In genomic region chr2:6444015-6444414, GRCm38 (mm10) we compare ENCODE assay signal across 21 mouse cellular contexts.
A peak's percentile ranks its signal among the peaks of the same experiment; 100 is the strongest.
DNase-seq lines count a peak whose midpoint lies in the region; ATAC-seq and TF ChIP-seq lines count a peak whose summit lies in the region.
"Had no signal": no experiment of that assay in that cellular context is flagged by ENCODE, and none has a peak within 500 bp of the region (broad histone marks: within the 10 kb centered on the region; RNA-seq: fewer than 3 reads in every experiment).

No protein-coding gene starts in this region.

- peak overlapping the region; percentile 33; the same call in 1 of the 2 replicates for H3K9ac ChIP-seq in liver, embryonic 12.5 days
- no peak overlapping the region for H3K9ac ChIP-seq in liver, postnatal 0 days (replicated peaks)
- H3K9ac ChIP-seq in liver, embryonic 13.5 days = no peak overlapping the region
- no peak overlapping the region for H3K9ac ChIP-seq in intestine, embryonic 16.5 days (ENCODE audit: low read depth, low read length)
- H3K9ac ChIP-seq: embryonic facial prominence, embryonic 12.5 days; forebrain, embryonic 13.5 days; forebrain, embryonic 15.5 days; forebrain, postnatal 0 days had no signal

- WGBS in liver, embryonic 12.5 days (ENCODE audit: insufficient replicate concordance) = 79% methylated on average over 4 of the region's 4 CpGs
- WGBS in liver, postnatal 0 days (ENCODE audit: insufficient replicate concordance) = 84% methylated on average over 4 of the region's 4 CpGs
- whole genome bisulfite sequencing in liver, embryonic 13.5 days (ENCODE audit: insufficient replicate concordance) = 66% methylated on average over 4 of the region's 4 CpGs
- WGBS in intestine, embryonic 16.5 days = 98% methylated on average over 4 of the region's 4 CpGs

- H3K9me3 ChIP-seq in liver, embryonic 12.5 days (replicated peaks) = no peaks in the 10 kb centered on the region
- no peaks in the 10 kb centered on the region for H3K9me3 ChIP-seq in liver, postnatal 0 days (ENCODE audit: low read length)
- no peaks in the 10 kb centered on the region for H3K9me3 ChIP-seq in liver, embryonic 13.5 days (replicated peaks)
- H3K9me3 ChIP-seq in intestine, embryonic 16.5 days (ENCODE audit: control insufficient read depth, low read length) = no peaks in the 10 kb centered on the region
- H3K9me3 ChIP-seq: embryonic facial prominence, embryonic 10.5 days; embryonic facial prominence, embryonic 12.5 days; forebrain, embryonic 13.5 days; forebrain, embryonic 15.5 days; G1E had no signal

- no peak for TF ChIP-seq CTCF in liver, postnatal 0 days (IDR thresholded peaks at IDR 0.05; ENCODE audit: low read depth)

- H3K4me1 ChIP-seq in liver, embryonic 12.5 days = peaks cover 50% of the 10 kb centered on the region
- peaks cover 8% of the 10 kb centered on the region for H3K4me1 ChIP-seq in liver, postnatal 0 days (ENCODE audit: insufficient read depth)
- peaks cover 56% of the 10 kb centered on the region for H3K4me1 ChIP-seq in liver, embryonic 13.5 days (replicated peaks)
- no peaks in the 10 kb centered on the region for H3K4me1 ChIP-seq in intestine, embryonic 16.5 days (ENCODE audit: control insufficient read depth, insufficient read depth, low read length)
- H3K4me1 ChIP-seq: embryonic facial prominence, embryonic 10.5 days; embryonic facial prominence, embryonic 12.5 days; forebrain, embryonic 13.5 days; forebrain, embryonic 15.5 days had no signal

- peaks cover 32% of the 10 kb centered on the region for H3K36me3 ChIP-seq in liver, embryonic 12.5 days
- H3K36me3 ChIP-seq in liver, postnatal 0 days (replicated peaks; ENCODE audit: insufficient read depth, low read length) = peaks cover 22% of the 10 kb centered on the region
- peaks cover 23% of the 10 kb centered on the region for H3K36me3 ChIP-seq in liver, embryonic 13.5 days
- peaks cover 11% of the 10 kb centered on the region; the same call in 1 of the 2 replicates for H3K36me3 ChIP-seq in intestine, embryonic 16.5 days (ENCODE audit: control insufficient read depth, insufficient read depth, low read length)

- peak overlapping the region; percentile 89 for H3K27ac ChIP-seq in liver, embryonic 12.5 days
- no peak overlapping the region for H3K27ac ChIP-seq in liver, postnatal 0 days (ENCODE audit: low read depth)
- H3K27ac ChIP-seq in liver, embryonic 13.5 days = peak overlapping the region; percentile 85
- no peak overlapping the region for H3K27ac ChIP-seq in intestine, embryonic 16.5 days (ENCODE audit: low read length)
- H3K27ac ChIP-seq: embryonic facial prominence, embryonic 10.5 days; embryonic facial prominence, embryonic 12.5 days; forebrain, embryonic 13.5 days; forebrain, embryonic 15.5 days had no signal

- no peak for DNase-seq in liver, postnatal 0 days
- DNase-seq in liver, embryonic 13.5 days = no peak
- no peak for DNase-seq in lung, postnatal 25 days (ENCODE audit: low spot score)
- DNase-seq: adrenal gland, adult 8-10 months; adrenal gland, postnatal 14 days; adrenal gland, postnatal 36 days; cerebellum, adult 11-12 months; cerebellum, adult 2 months; cerebellum, adult 9-10 months; cerebellum, postnatal 10 days; cerebellum, postnatal 25 days; forebrain, postnatal 0 days had no signal

- no peaks in the 10 kb centered on the region for H3K27me3 ChIP-seq in liver, embryonic 12.5 days (replicated peaks)
- H3K27me3 ChIP-seq in liver, postnatal 0 days (ENCODE audit: insufficient read depth, low read length) = no peaks in the 10 kb centered on the region
- no peaks in the 10 kb centered on the region for H3K27me3 ChIP-seq in liver, embryonic 13.5 days
- no peaks in the 10 kb centered on the region for H3K27me3 ChIP-seq in intestine, embryonic 16.5 days (replicated peaks; ENCODE audit: control insufficient read depth, insufficient read depth, low read length)
- H3K27me3 ChIP-seq: embryonic facial prominence, embryonic 12.5 days; forebrain, embryonic 13.5 days; forebrain, embryonic 15.5 days; Patski had no signal

- no peak for TF ChIP-seq EP300 in liver, postnatal 0 days (IDR thresholded peaks at IDR 0.05; ENCODE audit: low read depth)

- H3K4me3 ChIP-seq in liver, embryonic 12.5 days = no peak overlapping the region
- no peak overlapping the region for H3K4me3 ChIP-seq in liver, postnatal 0 days (ENCODE audit: low read depth, low read length)
- H3K4me3 ChIP-seq in liver, embryonic 13.5 days (replicated peaks) = no peak overlapping the region
- H3K4me3 ChIP-seq in intestine, embryonic 16.5 days (ENCODE audit: low read length) = no peak overlapping the region
- H3K4me3 ChIP-seq: embryonic facial prominence, embryonic 10.5 days; embryonic facial prominence, embryonic 12.5 days; forebrain, embryonic 13.5 days; forebrain, embryonic 15.5 days had no signal

- H3K4me2 ChIP-seq in liver, embryonic 12.5 days = peak overlapping the region; percentile 69
- H3K4me2 ChIP-seq in liver, postnatal 0 days (ENCODE audit: low read depth, low read length) = no peak overlapping the region
- peak overlapping the region; percentile 60 for H3K4me2 ChIP-seq in liver, embryonic 13.5 days
- no peak overlapping the region for H3K4me2 ChIP-seq in intestine, embryonic 16.5 days (ENCODE audit: low read depth, low read length)
- H3K4me2 ChIP-seq: embryonic facial prominence, embryonic 12.5 days; forebrain, embryonic 13.5 days; forebrain, embryonic 15.5 days had no signal

- ATAC-seq in liver, embryonic 12.5 days = no peak
- no peak for ATAC-seq in liver, postnatal 0 days
- ATAC-seq in liver, embryonic 13.5 days (ENCODE audit: low read depth) = no peak
- ATAC-seq in intestine, embryonic 16.5 days = no peak
- ATAC-seq: activated CD4-positive, CD25-positive, alpha-beta regulatory T cell, adult 4 months; forebrain, embryonic 13.5 days; forebrain, embryonic 15.5 days; forebrain, postnatal 0 days; Patski had no signal

Comparison
In these comparisons a context has a peak if more than half of its experiments do, and no peak if none do; other contexts are left out.
1. H3K27ac ChIP-seq: peak in liver, embryonic 12.5 days (single experiment) and liver, embryonic 13.5 days (single experiment); none in liver, postnatal 0 days (single experiment) and intestine, embryonic 16.5 days (single experiment).
2. H3K4me2 ChIP-seq: peak in liver, embryonic 12.5 days (single experiment) and liver, embryonic 13.5 days (single experiment); none in liver, postnatal 0 days (single experiment) and intestine, embryonic 16.5 days (single experiment).